Mouse (Mus musculus) ES-E14 (cell line): ENCODE measurements around the gene BC055324. TPM values are rescaled to one million over a fixed set of nuclear protein-coding genes. Genes with fewer than 3 reads are reported as not detected.

Experiments used
- DNase-seq: peaks from one replicate; pipeline ENCODE4 v3.0.0-alpha.2; 2013; ENCODE audit warnings: low read depth, low spot score
- H3K27ac ChIP-seq: 2 replicates; pipeline ENCODE4 v1.5.1; 2012; ENCODE audit warnings: low read depth, mild to moderate bottlenecking, low read length, moderate library complexity, mixed read lengths; ENCODE audit not compliant: poor library complexity, insufficient read depth, severe bottlenecking
- H3K36me3 ChIP-seq: 2 replicates; pipeline ENCODE4 v1.6.1; 2012; ENCODE audit warnings: mild to moderate bottlenecking, low read length, moderate library complexity, mixed read lengths; ENCODE audit not compliant: control insufficient read depth, poor library complexity, insufficient read depth, severe bottlenecking
- H3K4me1 ChIP-seq, 2 experiments: fragments of 150-350 bp in 1 of 2; sonication (generic) in 1 of 2; 2 replicates each; pipeline ENCODE4 v1.6.1; 2012; ENCODE audit warnings: low read length in 2 of 2, mild to moderate bottlenecking in 1 of 2, mixed read lengths in 1 of 2; ENCODE audit not compliant: control insufficient read depth in 2 of 2, insufficient read depth in 2 of 2, poor library complexity in 1 of 2
- H3K4me3 ChIP-seq, 2 experiments: fragments of 150-350 bp in 1 of 2; sonication (generic) in 1 of 2; 2 replicates each; pipeline ENCODE4 v1.5.1; 2012; ENCODE audit warnings: low read length in 2 of 2, low read depth in 1 of 2, mild to moderate bottlenecking in 1 of 2, mixed read lengths in 1 of 2; ENCODE audit not compliant: insufficient read depth in 1 of 2, poor library complexity in 1 of 2, severe bottlenecking in 1 of 2
- H3K9ac ChIP-seq: 2 replicates; pipeline ENCODE4 v1.6.1; 2012; ENCODE audit warnings: low read depth, mild to moderate bottlenecking, low read length, mixed read lengths; ENCODE audit not compliant: poor library complexity, insufficient read depth, severe bottlenecking
- H3K9me3 ChIP-seq: fragments of 150-350 bp; sonication (generic); 2 replicates; pipeline ENCODE4 v1.6.1; 2012; ENCODE audit warnings: low read depth, mild to moderate bottlenecking, low read length; ENCODE audit not compliant: control insufficient read depth, insufficient read depth
- CHD2 ChIP-seq: IDR thresholded peaks from 2 replicates; pipeline ENCODE4 v1.6.1; 2014; ENCODE audit warnings: mild to moderate bottlenecking, low read depth, low read length, inconsistent platforms
- HCFC1 ChIP-seq: IDR thresholded peaks from 2 replicates; pipeline ENCODE4 v1.6.1; 2012; ENCODE audit warnings: low read length, inconsistent platforms, borderline replicate concordance; ENCODE audit not compliant: insufficient read depth
- MAFK ChIP-seq: IDR thresholded peaks from 2 replicates; pipeline ENCODE4 v1.6.1; 2014; ENCODE audit warnings: mild to moderate bottlenecking, low read depth, low read length, inconsistent platforms; ENCODE audit not compliant: insufficient read depth
- ZC3H11A ChIP-seq: IDR thresholded peaks from 2 replicates; pipeline ENCODE4 v1.6.1; 2012; ENCODE audit warnings: low read depth, mild to moderate bottlenecking, inconsistent platforms, low read length, borderline replicate concordance
- ZNF384 ChIP-seq: IDR thresholded peaks from 2 replicates; pipeline ENCODE4 v1.6.1; 2012; ENCODE audit warnings: low read depth, low read length, inconsistent platforms
- in situ Hi-C, 2 experiments: fragments of 600-800 bp; cut with MboI; formaldehyde crosslinking; loops; one replicate each; pipeline ENCODE4 v1.15.1; 2025; ENCODE audit warnings: low sequenced_read_pairs in 2 of 2, inconsistent platforms in 1 of 2; ENCODE audit not compliant: unreplicated experiment in 2 of 2
- total RNA-seq: library from RNA; depleted of rRNA; stranded (reverse); fragments of 300-350 nt; gene quantifications from 2 replicates; pipeline ENCODE4 v1.2.3, GENCODE M21; 2012

BC055324 gene
- total RNA-seq, 1 experiment, result 46.8 TPM

- H3K4me1 ChIP-seq, result peaks cover 2 to 4% of the 10 kb centered on the region in 2 experiments; a peak in 1 of 4 replicates
- no peaks in the 10 kb centered on the region for H3K36me3 ChIP-seq
- H3K9ac ChIP-seq, result no peak overlapping the region
- H3K9me3 ChIP-seq, result no peaks in the 10 kb centered on the region
- no peak overlapping the region for H3K27ac ChIP-seq
- DNase-seq, result no peak
- no peak overlapping the region for H3K4me3 ChIP-seq
- in situ Hi-C loops, result no loop called here
- TF ChIP-seq MAFK (no peak), ZNF384 (no peak), HCFC1 (no peak), CHD2 (no peak), ZC3H11A (no peak)
Observed at GRCm38 (mm10) chr1:164014616-164015015, 20.0 kb upstream of the BC055324 start.

- Histone ChIP-seq H3K4me3 (no peak overlapping the region), H3K27ac (no peak overlapping the region), H3K9me3 (no peaks in the 10 kb centered on the region), H3K9ac (no peak overlapping the region), H3K4me1 (peaks cover 0 to 6% of the 10 kb centered on the region in 2 experiments; a peak in 2 of 4 replicates), H3K36me3 (no peaks in the 10 kb centered on the region)
- TF ChIP-seq ZC3H11A, result peak; percentile 34; the same call in 1 of the 2 replicates
- no peak for TF ChIP-seq ZNF384
- no peak for DNase-seq
- in situ Hi-C loops, result no loop called here
Observed at GRCm38 (mm10) chr1:164009235-164009634, 14.6 kb upstream of the BC055324 start.

- Histone ChIP-seq H3K9ac (no peak overlapping the region), H3K4me1 (peaks cover 8 to 14% of the 10 kb centered on the region in 2 experiments), H3K36me3 (no peaks in the 10 kb centered on the region), H3K4me3 (no peak overlapping the region), H3K9me3 (no peaks in the 10 kb centered on the region), H3K27ac (no peak overlapping the region)
- TF ChIP-seq MAFK (no peak), CHD2 (0 out of 2 replicates have a peak, but pooled peaks have one; percentile 19)
- in situ Hi-C loops, result no loop called here
- no peak for DNase-seq
Observed at GRCm38 (mm10) chr1:164004311-164004710, 9.7 kb upstream of the BC055324 start.

- Histone ChIP-seq H3K4me3 (no peak overlapping the region), H3K9ac (no peak overlapping the region), H3K27ac (no peak overlapping the region), H3K9me3 (no peaks in the 10 kb centered on the region), H3K36me3 (no peaks in the 10 kb centered on the region), H3K4me1 (peaks cover 8 to 14% of the 10 kb centered on the region in 2 experiments)
- no peak for TF ChIP-seq ZNF384
- TF ChIP-seq HCFC1, result no peak
- TF ChIP-seq CHD2, result no peak
- TF ChIP-seq ZC3H11A, result no peak
- TF ChIP-seq MAFK, result no peak
- in situ Hi-C loops, result no loop called here
- no peak for DNase-seq
Observed at GRCm38 (mm10) chr1:164001831-164002452, 7.3 kb upstream of the BC055324 start.

DNA sequence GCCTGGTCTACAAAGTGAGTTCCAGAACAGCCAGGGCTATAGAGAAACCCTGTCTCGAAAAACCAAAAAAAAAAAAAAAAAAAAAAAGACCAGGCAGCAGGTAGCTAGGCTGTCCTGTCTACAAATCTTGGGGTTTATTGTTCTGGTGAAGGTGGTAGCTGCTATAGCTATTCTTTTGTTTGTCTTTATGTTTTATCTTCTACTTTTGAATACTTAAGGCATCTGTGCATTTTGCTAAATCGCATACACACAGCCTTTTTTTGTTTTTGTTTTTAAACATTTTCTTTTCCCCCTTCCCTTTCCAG is 965 bp upstream of the BC055324 start:
- Histone ChIP-seq H3K9me3 (no peaks in the 10 kb centered on the region), H3K9ac (no peak overlapping the region; the same call in 1 of the 2 replicates), H3K27ac (no peak overlapping the region), H3K4me3 (peak overlapping the region in 1 of 2 experiments; percentile 99; a peak in 2 of 4 replicates), H3K4me1 (peaks cover 1 to 3% of the 10 kb centered on the region in 2 experiments; a peak in 1 of 4 replicates), H3K36me3 (peaks cover 9% of the 10 kb centered on the region)
- in situ Hi-C loops, result loop anchor here (25.0 kb wide), 1 partner anchor 1283 kb away; no protein-coding TSS in a partner anchor
- DNase-seq, result no peak
- no peak for TF ChIP-seq ZNF384
- TF ChIP-seq HCFC1, result no peak
- TF ChIP-seq MAFK, result no peak
- TF ChIP-seq CHD2, result no peak
- no peak for TF ChIP-seq ZC3H11A
